Mouse (Mus musculus) thymus, postnatal 4 days (tissue): ENCODE results near the gene Prcc.

ENCODE experiments used
- DNase-seq: peaks from one replicate; pipeline ENCODE4 v3.0.0; 2021

Prcc gene

DNA sequence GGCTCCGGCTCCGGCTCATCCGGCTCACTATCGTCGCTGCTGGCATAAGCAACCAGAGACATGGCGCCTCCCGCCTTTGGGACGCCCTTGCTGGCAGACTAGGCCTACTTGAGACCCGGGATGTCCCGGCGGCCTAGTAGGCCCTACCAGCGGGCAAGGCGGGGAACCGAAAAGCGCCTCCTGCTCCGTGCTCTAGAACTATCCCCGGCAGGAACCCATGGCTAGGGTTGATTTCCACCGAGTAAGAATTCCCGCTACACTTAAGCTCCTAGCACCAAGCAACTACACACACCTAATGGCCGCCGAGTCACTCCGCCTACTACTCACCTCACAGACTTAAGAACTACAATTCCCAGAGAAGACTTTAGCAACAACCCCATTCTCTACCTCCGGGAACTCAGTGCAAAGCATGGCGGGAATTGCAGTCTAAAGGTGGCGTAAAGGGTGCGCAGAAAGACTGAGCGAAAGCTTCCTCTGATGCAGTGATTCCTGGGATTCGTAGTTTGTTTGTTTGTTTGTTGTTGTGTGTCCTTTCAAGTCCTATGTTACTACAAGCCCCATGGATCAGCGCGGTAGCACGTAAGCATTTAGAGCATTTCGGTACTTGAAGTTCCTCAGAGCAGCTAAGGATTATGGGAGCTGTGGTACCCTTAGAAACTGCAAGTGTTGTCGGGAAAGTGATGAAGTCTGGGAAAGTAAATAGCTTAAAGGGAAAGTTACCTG, at the start of gene Prcc:
Gene Prcc, minus strand, starts transcription at position 328 of the 723 bp plus-strand sequence.
- peak; percentile 82 for DNase-seq

DNA sequence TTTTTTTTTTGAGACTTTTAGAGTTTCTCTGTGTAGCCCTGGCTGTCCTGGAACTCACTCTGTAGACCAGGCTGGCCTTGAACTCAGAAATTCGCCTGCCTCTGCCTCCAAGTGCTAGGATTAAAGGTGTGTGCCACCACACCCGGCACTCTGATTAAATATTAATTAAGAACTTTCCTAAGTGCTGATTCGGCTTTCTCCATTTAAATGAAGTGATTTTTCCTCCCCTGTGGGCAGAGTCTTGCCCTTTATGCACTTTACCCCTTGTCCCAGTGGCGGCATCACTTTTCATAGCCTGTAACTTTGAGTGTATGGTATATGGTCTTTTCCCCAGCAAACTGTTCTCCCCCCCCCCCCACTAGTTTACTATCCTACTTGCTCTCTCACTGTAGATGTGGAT, 49.8 kb upstream of the Prcc start:
- no peak for DNase-seq

DNA sequence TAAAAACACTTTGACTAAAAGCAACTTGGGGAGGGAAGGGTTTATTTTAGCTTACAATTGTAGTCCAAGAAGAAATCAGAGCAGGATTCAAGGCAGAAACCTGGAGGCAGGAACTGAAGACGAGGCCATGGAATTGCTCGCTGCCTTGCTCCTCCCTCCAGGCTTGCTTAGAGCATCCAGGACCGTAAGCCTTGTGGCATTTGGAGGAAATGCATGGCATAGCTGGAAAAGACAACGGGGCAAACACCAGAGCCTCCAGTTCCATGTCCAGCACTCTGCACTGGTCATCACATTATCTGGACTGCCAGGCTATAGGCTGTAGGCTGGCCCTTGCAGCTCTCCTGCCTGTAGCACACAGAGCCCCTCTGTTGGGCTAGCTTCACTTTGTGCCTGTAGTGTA, 49.1 kb upstream of the Prcc start:
- no peak for DNase-seq

DNA sequence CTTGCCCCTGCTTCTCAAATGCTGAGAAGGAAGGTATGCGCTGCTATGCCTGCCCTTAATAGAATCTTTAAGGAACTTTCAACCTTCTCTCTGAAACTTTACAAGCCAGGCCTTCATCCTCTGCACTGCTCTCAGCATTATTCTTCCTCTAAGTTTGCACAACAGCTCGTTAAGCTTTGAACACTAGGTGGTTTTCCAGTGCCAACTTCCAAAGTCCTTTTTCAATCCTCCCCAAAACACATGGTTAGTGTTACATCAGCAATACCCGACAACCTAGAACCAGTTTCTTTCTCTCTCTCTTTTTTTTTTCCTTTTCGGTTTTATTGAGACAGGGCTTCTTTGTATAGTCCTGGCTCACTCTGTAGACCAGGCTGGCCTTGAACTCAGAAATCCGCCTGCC, 48.6 kb upstream of the Prcc start:
- no peak for DNase-seq

DNA sequence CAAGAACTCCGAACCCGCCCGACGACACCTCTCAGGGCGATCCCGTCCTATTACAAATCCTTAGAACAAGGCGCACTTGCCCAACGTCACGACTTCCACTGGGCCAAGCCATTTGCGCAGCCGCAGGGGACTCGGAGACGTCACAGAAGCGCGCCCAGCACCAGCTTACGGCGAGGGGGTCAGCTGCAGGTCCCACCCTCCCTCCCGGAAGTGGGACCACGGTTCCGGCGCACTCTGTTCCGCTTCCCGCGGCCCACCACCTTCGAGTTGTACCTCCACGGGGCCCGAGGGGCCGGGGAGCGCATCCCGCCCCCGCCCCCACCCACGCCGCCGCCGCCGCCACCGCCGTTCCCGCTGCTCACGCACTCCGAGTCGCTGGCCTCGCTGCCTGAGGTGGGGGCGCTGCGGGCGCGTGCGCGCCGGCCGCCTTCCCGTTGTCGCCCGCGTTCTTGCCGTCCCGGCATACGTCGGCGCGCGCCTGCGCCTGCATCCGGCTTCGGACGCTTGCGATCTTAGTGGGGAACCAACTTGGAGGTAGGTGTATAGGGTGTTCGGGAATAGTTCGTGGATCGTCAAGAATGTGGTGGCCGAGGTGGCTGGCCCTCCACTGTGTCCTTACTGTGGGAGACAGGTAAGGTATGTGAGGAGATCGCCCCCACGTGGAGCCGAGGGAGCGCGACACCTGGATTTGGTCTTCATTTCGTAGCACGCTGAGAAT, 44.8 kb upstream of the Prcc start, which contains the start of the genes Isg20l2 and Rrnad1:
Gene Isg20l2, plus strand, starts transcription at position 237 of the 718 bp plus-strand sequence.
Gene Rrnad1, minus strand, starts transcription at position 640 of the 718 bp plus-strand sequence.
- peak; percentile 95 for DNase-seq

DNA sequence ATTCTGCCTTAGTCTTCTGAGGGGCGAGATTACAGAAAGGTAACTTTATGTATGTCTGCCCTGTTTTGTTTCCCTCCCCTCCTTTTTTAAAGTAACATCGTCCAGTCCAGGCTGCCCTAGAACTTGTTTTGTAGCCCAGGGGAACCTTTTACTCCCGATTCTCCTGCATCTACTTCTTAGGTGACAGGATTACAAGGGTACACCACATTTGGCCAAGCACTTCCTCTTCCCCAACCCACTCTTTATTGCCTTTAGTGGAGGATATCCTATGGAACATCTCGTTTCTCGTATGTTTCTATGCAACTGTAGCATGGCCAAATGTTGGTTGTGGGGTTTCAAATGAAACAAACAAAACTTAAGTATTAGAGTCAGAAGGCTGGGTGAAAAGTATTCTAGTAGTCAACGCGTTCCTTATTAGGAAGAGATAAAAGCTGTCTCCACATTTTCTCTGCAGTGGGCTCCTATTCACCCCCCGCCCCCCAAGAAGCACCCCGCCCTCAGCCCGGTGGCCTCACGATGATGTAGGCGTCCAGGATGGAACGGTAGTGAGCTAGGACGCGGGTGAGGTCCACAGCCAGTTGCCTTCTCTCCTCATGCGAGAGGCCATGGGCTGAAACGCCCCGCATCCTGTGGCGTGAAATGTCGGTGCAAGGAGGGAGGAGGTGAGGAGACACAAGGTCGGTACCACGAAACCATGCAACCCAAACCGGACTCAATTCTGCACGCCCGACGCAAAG, 44.1 kb upstream of the Prcc start:
- DNase-seq, result no peak

DNA sequence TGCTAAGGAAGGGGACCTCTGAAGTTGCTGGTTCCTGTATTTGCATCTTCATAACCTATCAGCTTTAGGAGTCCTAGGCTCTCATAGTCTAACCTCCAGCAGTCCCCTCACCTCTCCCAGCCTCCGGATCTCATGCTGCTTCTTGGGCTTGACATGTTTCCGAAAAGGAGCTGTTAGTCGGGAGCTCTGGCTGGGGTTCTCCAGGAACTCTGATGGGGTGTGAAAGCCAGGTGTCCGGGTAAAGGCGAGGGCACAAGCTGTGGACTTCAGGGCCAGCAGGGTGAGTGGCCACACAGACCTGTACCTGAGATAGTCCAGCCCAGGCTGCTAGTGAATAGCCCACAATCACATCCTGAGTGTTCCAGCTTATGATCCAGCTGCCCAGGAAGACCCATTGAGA, 42.0 kb upstream of the Prcc start:
- DNase-seq, result no peak

DNA sequence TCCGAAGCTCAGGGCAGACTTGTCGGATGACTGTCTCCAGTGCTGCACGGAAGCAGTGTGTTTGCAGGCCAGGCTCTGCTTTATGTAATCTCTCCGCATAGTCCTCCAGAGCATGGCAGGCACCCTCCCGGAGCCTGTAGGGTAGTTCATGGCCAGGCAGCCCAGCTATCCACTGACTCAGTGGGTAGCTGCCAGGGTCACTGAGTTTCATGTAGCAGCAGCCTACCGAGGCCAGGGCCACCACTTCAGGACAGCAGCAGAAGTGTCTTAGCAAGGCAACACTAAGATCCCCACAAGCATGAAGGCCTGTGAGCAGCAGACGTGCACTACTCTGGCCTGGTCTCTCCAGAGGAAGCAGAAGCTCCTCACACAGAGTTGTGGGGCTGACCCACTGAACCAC, 39.6 kb upstream of the Prcc start:
- DNase-seq, result no peak

DNA sequence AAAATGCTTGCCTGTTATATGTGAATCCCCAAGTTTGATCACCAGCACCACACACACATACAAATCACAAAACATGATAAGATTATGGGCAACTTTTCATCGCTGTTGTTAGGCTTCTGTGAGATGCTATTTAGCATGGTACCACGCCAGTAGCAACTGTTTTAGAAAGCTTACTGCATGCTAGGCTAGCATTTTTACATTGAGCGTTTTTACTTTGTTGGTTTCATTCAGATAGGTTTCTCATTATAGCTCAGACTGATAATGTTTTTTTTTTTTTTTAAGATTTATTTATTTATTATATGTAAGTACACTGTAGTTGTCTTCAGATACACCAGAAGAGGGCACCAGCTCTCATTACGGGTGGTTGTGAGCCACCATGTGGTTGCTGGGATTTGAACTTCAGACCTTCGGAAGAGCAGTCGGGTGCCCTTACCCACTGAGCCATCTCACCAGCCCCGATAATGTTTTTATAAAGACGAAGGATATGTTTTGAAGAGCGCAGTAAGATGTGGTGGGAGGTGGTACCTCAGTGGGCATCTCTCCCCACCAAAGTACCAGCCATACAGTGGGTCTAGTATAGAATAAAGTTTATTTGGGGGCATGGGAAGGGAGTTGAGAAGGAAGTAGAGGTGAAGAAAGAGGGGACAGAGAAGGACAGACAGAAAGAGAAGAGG, 35.0 kb upstream of the Prcc start:
- no peak for DNase-seq

DNA sequence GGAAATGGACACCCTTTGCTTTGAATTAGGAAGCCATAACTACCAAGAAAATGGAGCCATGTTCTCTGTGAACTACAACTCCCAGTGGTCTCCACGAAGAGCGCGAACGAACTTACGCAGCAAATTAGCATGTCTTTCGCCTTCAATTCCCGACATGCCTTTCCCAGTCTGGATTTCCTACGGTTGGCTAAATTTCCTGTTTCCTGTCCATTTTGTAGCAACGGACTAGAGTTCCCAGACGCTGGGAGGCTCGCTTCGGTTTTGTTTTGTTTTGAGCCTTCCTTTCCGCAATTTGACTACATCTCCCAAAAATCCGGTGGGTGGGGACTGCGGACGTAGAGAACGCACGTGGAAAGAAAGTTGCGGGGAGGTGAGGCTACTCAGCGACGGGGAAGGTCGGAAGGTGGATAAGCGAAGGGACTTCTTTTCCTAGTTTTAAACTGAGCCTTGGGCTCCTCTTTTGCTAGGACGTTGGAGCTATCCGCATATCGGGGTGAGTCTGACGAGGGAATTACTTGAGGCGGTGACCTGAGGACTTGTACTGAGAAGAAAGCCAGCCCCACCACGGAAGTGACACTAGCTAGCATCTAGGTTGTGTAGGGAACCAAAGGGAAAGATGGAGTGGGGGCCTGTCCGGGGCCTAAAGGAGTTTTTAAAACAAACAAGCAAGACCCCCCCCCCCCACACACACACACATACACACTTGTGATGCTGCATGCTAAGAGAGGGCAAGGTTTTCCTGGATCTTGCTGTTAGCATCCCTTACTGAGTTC, 34.1 kb upstream of the Prcc start, which contains the start of gene Mrpl24:
Gene Mrpl24, plus strand, starts transcription at position 171 of the 773 bp plus-strand sequence.
- peak; percentile 61 for DNase-seq

DNA sequence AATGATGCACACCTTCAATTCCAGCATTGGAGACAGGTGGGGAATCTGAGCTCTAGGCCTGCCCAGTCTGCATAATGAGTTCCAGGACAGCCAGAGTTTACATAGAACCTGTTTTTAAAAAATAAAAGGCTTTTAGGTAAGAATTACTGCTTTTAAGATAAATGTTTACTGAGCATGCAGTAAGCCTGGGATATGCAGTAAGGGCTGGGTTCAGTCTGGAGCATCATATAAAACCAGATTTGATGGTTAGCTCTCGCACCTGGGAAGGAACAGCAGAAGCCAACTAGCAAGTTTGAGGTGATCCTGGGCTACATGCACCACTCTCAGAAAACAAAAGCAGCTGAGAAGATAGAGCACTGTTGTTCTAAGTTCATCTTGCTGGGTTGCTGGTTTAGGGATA, 33.1 kb upstream of the Prcc start:
- no peak for DNase-seq

DNA sequence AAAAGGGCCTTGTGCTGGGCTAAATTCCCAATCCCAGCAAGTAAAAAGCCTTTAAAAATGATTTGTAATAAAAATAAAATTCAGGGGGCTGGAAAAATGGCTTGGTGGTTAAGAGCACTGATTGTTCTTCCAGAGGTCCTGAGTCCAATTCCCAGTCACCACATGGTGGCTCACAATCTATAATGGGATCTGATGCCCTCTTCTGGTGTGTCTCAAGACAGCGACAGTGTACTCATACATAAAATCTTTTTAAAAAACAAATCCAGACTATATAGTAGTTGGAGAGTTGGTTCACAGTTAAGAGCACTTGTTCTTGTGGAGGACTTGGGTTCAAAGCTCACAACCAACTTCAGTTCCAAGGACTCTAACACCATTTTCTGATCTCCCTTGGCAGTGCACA, 31.6 kb upstream of the Prcc start:
- no peak for DNase-seq

DNA sequence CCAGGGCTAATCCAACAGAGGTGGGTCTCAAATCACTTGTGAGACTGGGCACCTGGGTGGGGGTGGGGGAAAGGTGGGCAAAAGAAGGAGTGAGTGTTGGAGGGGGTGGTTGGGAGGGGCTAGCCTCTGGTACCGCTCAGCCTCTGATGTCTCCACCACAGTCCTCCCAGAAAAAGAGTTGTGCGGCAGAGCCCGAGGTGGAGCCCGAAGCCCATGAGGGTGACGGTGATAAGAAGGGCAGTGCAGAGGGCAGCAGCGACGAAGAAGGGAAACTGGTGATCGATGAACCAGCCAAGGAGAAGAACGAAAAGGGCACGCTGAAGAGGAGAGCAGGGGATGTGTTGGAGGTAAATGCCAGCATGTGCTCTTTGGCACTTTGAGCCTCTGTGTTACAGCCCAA, 28.5 kb upstream of the Prcc start:
- no peak for DNase-seq

DNA sequence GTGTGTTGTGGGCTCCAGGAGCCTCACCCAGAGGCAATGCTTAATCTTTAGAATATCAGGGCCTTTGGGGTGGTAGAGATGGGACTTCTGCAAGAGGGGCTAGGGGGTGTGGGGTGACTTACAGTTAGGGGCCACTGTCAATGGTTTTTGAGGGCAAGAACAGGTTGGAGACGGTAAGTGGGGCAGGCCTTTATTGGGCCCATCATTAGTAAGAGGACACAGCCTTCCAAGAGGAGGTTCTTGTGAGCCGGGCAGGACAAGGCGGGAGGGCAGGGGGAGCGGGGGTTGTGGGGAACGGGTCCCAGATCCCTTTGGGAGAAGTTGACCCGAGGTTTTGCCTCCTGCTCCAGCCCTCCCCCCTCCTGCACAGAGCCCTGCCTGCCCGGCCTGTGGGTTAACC, 28.1 kb upstream of the Prcc start:
- DNase-seq, result no peak

DNA sequence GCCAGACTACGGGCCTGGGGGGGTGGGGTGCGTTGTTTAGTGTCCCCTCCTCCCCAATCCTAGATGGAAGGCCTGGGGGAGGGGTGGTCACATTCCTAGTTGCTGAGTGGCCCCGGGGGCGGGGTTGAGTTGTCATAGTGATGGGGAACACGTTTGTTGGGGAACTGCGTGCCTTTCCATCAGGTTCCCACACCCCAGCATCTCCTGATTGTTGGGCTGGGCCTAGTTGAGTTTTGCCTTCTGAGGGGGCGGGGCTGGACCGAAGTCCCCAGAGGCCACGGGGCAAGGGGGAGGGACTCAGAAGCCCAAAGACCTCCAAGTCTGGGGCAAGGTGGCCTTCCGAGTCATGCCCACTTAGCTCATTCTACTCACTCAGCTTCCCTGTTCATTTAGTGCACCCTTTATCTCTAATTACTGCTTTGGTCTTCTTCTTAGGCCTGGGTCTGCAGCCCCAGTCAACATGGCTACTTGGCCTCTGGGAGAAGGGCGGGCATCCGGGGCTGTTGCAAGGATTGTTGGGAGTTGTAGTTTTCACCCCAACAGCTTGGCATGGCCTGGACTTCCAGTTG, 25.2 kb upstream of the Prcc start:
- peak; percentile 54 for DNase-seq

DNA sequence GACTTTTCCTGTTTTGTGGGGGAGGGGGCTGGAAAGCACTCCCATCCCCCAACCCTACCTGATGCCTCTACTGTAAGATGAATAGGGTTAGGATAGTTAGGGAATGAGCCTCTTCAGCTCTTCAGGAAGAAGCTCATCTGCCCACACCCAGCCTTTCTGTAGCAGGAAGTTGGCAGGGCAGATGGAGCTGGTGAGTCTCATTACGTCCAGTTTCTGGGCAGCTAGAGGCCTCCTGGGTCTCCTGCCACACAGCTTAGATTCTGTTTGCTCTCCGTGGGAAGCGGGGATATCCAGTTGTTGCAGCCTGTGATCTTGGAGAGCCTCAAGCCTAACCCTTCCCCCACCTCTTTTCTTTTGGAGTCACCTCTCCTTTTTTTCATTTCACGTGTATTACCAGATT, 24.5 kb upstream of the Prcc start:
- DNase-seq, result no peak

DNA sequence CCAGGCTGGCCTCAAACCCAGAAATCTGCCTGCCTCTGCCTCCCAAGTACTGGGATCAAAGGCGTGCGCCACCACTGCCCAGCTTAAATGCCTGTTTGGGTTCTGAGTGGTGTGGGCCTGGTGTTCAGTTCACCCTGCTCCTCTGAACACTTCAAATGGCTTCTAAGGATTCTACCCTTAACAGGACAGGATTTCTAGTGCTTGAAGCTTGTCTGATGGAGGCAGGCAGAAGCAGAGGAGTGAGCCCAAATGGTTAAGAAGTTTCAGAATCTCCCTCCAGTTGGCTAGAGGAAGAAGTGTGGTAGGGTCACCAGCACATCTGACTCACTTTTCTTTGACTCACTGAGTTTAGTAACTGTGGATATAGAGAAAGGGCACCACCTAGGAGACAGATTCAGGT, 24.0 kb upstream of the Prcc start:
- no peak for DNase-seq

DNA sequence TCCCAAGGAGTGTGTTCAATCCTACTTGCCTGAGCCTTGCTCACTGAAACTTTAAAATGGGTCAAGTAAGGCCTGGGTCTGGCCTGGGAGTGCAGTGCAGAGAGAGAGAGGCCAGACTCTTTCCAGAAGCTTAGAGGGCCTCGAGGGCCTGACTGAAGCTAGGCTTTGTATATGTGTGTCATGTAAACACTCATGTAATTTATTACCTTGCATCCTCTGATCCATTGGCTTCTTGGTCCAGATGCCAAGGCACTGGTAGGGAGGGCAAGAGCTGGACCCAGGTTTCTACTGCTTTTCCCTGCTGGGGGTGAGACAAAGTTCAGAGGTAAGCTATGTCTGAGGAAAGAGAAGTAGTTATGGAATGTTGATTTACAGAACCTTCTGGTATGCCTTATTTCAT, 22.5 kb upstream of the Prcc start:
- DNase-seq, result no peak

DNA sequence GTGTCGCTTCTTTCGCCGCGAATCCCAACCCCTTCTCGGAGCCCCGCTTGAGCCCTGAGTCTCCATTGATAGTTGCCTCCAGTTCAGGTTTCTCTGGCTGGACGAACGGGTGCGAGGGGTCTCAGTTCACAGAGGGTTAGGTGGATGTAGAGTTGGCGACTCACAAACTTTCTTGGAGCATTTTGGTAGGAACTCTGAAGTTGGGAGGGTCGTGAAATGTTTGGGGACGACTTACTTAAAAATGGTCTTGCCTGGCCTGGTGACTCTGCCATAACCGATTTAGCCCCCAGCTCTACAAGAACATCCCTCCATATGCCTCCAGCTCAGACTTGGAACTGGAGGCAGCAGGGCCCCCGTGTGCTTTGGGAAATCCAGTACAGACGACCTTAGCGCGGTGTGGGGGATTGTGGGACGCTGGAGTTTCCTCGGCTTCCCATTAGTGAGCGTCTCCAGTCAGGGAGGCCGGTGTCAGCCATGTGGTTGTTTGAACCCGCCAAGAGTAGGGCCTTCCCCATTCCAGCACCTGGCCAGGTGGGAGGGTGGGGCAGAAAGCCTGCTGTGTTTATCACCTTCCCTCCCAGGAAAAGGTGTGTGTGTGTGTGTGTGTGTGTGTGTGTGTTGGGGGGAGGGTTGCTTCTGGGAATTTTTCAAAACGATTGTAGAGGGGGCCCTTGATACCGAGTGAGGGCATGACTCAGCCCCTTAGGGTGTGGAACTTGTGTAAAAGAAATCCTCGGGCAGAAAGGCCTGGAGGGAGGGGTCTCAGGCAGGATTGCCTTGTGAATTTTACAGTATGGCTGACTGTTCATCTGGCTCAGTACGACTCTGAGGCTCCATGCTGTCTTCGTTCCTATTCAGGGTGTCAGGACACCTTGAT, 21.8 kb upstream of the Prcc start:
- peak; percentile 46 for DNase-seq

DNA sequence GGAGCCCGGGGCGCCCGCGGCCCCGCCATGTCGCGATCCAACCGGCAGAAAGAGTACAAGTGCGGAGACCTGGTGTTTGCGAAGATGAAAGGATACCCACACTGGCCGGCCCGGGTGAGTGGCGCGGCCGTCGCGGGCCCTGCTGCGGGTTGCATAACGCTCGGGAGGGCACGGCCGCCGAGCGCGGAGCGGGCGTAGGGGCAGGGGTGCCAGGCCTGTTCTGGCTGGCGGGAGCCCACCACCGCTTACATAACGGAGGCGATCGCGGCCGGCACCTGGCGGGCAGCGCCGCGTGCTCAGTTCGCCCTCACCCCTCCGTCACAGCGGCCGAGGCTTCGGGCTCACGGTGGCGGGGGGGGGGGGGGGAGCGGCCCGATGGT, 21.2 kb upstream of the Prcc start:
- no peak for DNase-seq
